Mouse (Mus musculus): ENCODE results near the gene Ntn3. TPM values are rescaled to one million over a fixed set of nuclear protein-coding genes. Genes with fewer than 3 reads are reported as not detected.

The Ntn3 gene
- total and polyA plus RNA-seq, 3 experiments = 1.6 to 3.8 (median 2.1) TPM

GRCm38 (mm10) chr17:24154463-24154862 is 54.9 kb downstream of the Ntn3 start:
- Histone ChIP-seq H3K27me3 (ENCODE audit: insufficient read depth, low read length) (no peaks in the 10 kb centered on the region), H3K36me3 (replicated peaks) (peaks cover 60% of the 10 kb centered on the region), H3K4me3 (ENCODE audit: low read depth, low read length) (no peak overlapping the region), H3K4me1 (ENCODE audit: insufficient read depth, low read depth, low read length) (peaks cover 46% of the 10 kb centered on the region), H3K9me3 (replicated peaks) (no peaks in the 10 kb centered on the region)
- ATAC-seq (ENCODE audit: extremely low read depth, insufficient number of reproducible peaks, low FRiP score, poor library complexity, severe bottlenecking) (no peak), DNase-seq (ENCODE audit: low spot score) (no peak)
- no peak for TF ChIP-seq POLR2AphosphoS5 (IDR thresholded peaks at IDR 0.05; ENCODE audit: insufficient replicate concordance, low read depth, low read length)
- no peak for TF ChIP-seq GATA2 (IDR thresholded peaks at IDR 0.05; ENCODE audit: borderline replicate concordance, low read depth, low read length)
- no peak for TF ChIP-seq GATA1 (IDR thresholded peaks at IDR 0.05; ENCODE audit: borderline replicate concordance, low read length)
- no peak for TF ChIP-seq CTCF (IDR thresholded peaks at IDR 0.05; ENCODE audit: low read depth, low read length)
- no peak for TF ChIP-seq TAL1 (conservative IDR thresholded peaks at IDR 0.05; ENCODE audit: low read depth, low read length)

Other genes with a start within 250 kb of the Ntn3 start
- not detected in 2 replicates for gene Prss30, start 229.0 kb downstream of the Ntn3 start, total RNA-seq (2014; fragmentation: Nextera tagmentation)
- not detected in 2 replicates for gene Prss30, start 229.0 kb downstream of the Ntn3 start, total RNA-seq (2017)
- not detected in 2 replicates for gene Prss30, start 229.0 kb downstream of the Ntn3 start, polyA plus RNA-seq (2012)
- gene Prss22, start 211.4 kb downstream of the Ntn3 start, total RNA-seq (2014; fragmentation: Nextera tagmentation) = not detected in 2 replicates
- not detected in 2 replicates for gene Prss22, start 211.4 kb downstream of the Ntn3 start, total RNA-seq (2017)
- gene Prss22, start 211.4 kb downstream of the Ntn3 start, polyA plus RNA-seq (2012) = not detected in 2 replicates
- gene Prss27, start 171.4 kb downstream of the Ntn3 start, total RNA-seq (2014; fragmentation: Nextera tagmentation) = not detected in 2 replicates
- not detected in 2 replicates for gene Prss27, start 171.4 kb downstream of the Ntn3 start, total RNA-seq (2017)
- gene Prss27, start 171.4 kb downstream of the Ntn3 start, polyA plus RNA-seq (2012) = not detected in 2 replicates
- gene Kctd5, start 136.0 kb downstream of the Ntn3 start, total RNA-seq (2014; fragmentation: Nextera tagmentation) = 16.9 and 17.1 TPM in 2 replicates
- gene Kctd5, start 136.0 kb downstream of the Ntn3 start, total RNA-seq (2017) = 15.9 and 16.7 TPM in 2 replicates
- gene Kctd5, start 136.0 kb downstream of the Ntn3 start, polyA plus RNA-seq (2012) = 17.3 and 23.4 TPM in 2 replicates
- 58.6 and 58.8 TPM in 2 replicates for gene Pdpk1, start 58.6 kb downstream of the Ntn3 start, total RNA-seq (2014; fragmentation: Nextera tagmentation)
- gene Pdpk1, start 58.6 kb downstream of the Ntn3 start, total RNA-seq (2017) = 48.3 and 63.3 TPM in 2 replicates
- 27.0 and 47.8 TPM in 2 replicates for gene Pdpk1, start 58.6 kb downstream of the Ntn3 start, polyA plus RNA-seq (2012)
- gene Amdhd2, start 45.8 kb downstream of the Ntn3 start, total RNA-seq (2014; fragmentation: Nextera tagmentation) = 7.2 and 18.7 TPM in 2 replicates
- 60.2 and 66.4 TPM in 2 replicates for gene Amdhd2, start 45.8 kb downstream of the Ntn3 start, total RNA-seq (2017)
- 44.1 and 45.3 TPM in 2 replicates for gene Amdhd2, start 45.8 kb downstream of the Ntn3 start, polyA plus RNA-seq (2012)
- gene Atp6v0c, start 39.8 kb downstream of the Ntn3 start, total RNA-seq (2014; fragmentation: Nextera tagmentation) = 126 and 189 TPM in 2 replicates
- 61.1 and 65.5 TPM in 2 replicates for gene Atp6v0c, start 39.8 kb downstream of the Ntn3 start, total RNA-seq (2017)
- 209 and 285 TPM in 2 replicates for gene Atp6v0c, start 39.8 kb downstream of the Ntn3 start, polyA plus RNA-seq (2012)
- gene Tbc1d24, start 4.0 kb downstream of the Ntn3 start, total RNA-seq (2014; fragmentation: Nextera tagmentation) = 94.0 and 120 TPM in 2 replicates
- gene Tbc1d24, start 4.0 kb downstream of the Ntn3 start, total RNA-seq (2017) = 57.9 and 59.1 TPM in 2 replicates
- gene Tbc1d24, start 4.0 kb downstream of the Ntn3 start, polyA plus RNA-seq (2012) = 14.6 and 23.4 TPM in 2 replicates
- gene Tedc2, start 11.3 kb upstream of the Ntn3 start, total RNA-seq (2014; fragmentation: Nextera tagmentation) = 22.8 and 41.7 TPM in 2 replicates
- gene Tedc2, start 11.3 kb upstream of the Ntn3 start, total RNA-seq (2017) = 38.3 and 46.5 TPM in 2 replicates
- 47.0 and 55.1 TPM in 2 replicates for gene Tedc2, start 11.3 kb upstream of the Ntn3 start, polyA plus RNA-seq (2012)
- 65.0 and 73.4 TPM in 2 replicates for gene Ccnf, start 42.0 kb upstream of the Ntn3 start, total RNA-seq (2014; fragmentation: Nextera tagmentation)
- gene Ccnf, start 42.0 kb upstream of the Ntn3 start, total RNA-seq (2017) = 59.1 and 65.1 TPM in 2 replicates
- gene Ccnf, start 42.0 kb upstream of the Ntn3 start, polyA plus RNA-seq (2012) = 87.0 and 87.6 TPM in 2 replicates
- not detected in 2 replicates for gene Abca17, start 141.5 kb upstream of the Ntn3 start, total RNA-seq (2014; fragmentation: Nextera tagmentation)
- under 0.01 and 0.12 TPM in 2 replicates for gene Abca17, start 141.5 kb upstream of the Ntn3 start, total RNA-seq (2017)
- gene Abca17, start 141.5 kb upstream of the Ntn3 start, polyA plus RNA-seq (2012) = not detected in 2 replicates
- 65.4 and 68.9 TPM in 2 replicates for gene Abca3, start 142.4 kb upstream of the Ntn3 start, total RNA-seq (2014; fragmentation: Nextera tagmentation)
- gene Abca3, start 142.4 kb upstream of the Ntn3 start, total RNA-seq (2017) = 22.1 and 24.0 TPM in 2 replicates
- gene Abca3, start 142.4 kb upstream of the Ntn3 start, polyA plus RNA-seq (2012) = 29.2 and 29.5 TPM in 2 replicates
- gene Rnps1, start 205.0 kb upstream of the Ntn3 start, total RNA-seq (2014; fragmentation: Nextera tagmentation) = 121 and 123 TPM in 2 replicates
- 152 and 177 TPM in 2 replicates for gene Rnps1, start 205.0 kb upstream of the Ntn3 start, total RNA-seq (2017)
- gene Rnps1, start 205.0 kb upstream of the Ntn3 start, polyA plus RNA-seq (2012) = 428 and 563 TPM in 2 replicates
- gene Eci1, start 217.1 kb upstream of the Ntn3 start, total RNA-seq (2014; fragmentation: Nextera tagmentation) = 53.1 and 65.7 TPM in 2 replicates
- 39.4 and 45.4 TPM in 2 replicates for gene Eci1, start 217.1 kb upstream of the Ntn3 start, total RNA-seq (2017)
- 40.9 and 52.2 TPM in 2 replicates for gene Eci1, start 217.1 kb upstream of the Ntn3 start, polyA plus RNA-seq (2012)
- 0.73 and 1.3 TPM in 2 replicates for gene Dnase1l2, start 233.6 kb upstream of the Ntn3 start, total RNA-seq (2014; fragmentation: Nextera tagmentation)
- 1.7 and 2.3 TPM in 2 replicates for gene Dnase1l2, start 233.6 kb upstream of the Ntn3 start, total RNA-seq (2017)
- gene Dnase1l2, start 233.6 kb upstream of the Ntn3 start, polyA plus RNA-seq (2012) = 0.05 and 0.18 TPM in 2 replicates